ENCODE assay signal across 12 mouse cellular contexts in genomic region chr7:30785721-30786546, GRCm38 (mm10). TPM values are rescaled to one million over a fixed set of nuclear protein-coding genes. Genes with fewer than 3 reads are reported as not detected.
A peak's percentile ranks its signal among the peaks of the same experiment; 100 is the strongest.
DNase-seq lines count a peak whose midpoint lies in the region; ATAC-seq lines count a peak whose summit lies in the region.
"Had no signal": no experiment of that assay in that cellular context is flagged by ENCODE, and none has a peak within 500 bp of the region (broad histone marks: within the 10 kb centered on the region; RNA-seq: fewer than 3 reads in every experiment).

No protein-coding gene starts in this region.

- ATAC-seq in hindbrain, embryonic 11.5 days (ENCODE audit: low FRiP score): peak; percentile 54
- ATAC-seq in forebrain, embryonic 14.5 days: peak; percentile 72
- ATAC-seq in neural tube, embryonic 14.5 days (ENCODE audit: low read depth): peak; percentile 95

- 70% methylated on average over 13 of the region's 13 CpGs for WGBS in hindbrain, embryonic 11.5 days
- WGBS in hindbrain, embryonic 10.5 days: 74% methylated on average over 13 of the region's 13 CpGs
- WGBS in forebrain, embryonic 14.5 days: 34% methylated on average over 13 of the region's 13 CpGs
- 37% methylated on average over 13 of the region's 13 CpGs for WGBS in neural tube, embryonic 14.5 days

- H3K4me1 ChIP-seq in hindbrain, embryonic 11.5 days (replicated peaks; ENCODE audit: control insufficient read depth, insufficient read depth, low read length): no peaks in the 10 kb centered on the region
- 0 out of 2 replicates have a peak, but pooled peaks cover 2% of the 10 kb centered on the region for H3K4me1 ChIP-seq in hindbrain, embryonic 10.5 days (replicated peaks)
- H3K4me1 ChIP-seq in forebrain, embryonic 14.5 days (ENCODE audit: control insufficient read depth, insufficient read depth, low read length): peaks cover 5% of the 10 kb centered on the region; the same call in 1 of the 2 replicates
- no peaks in the 10 kb centered on the region; the same call in 1 of the 2 replicates for H3K4me1 ChIP-seq in neural tube, embryonic 14.5 days (ENCODE audit: control insufficient read depth, insufficient read depth, low read length)
- H3K4me1 ChIP-seq: heart, embryonic 15.5 days; liver, embryonic 15.5 days had no signal

- no peaks in the 10 kb centered on the region for H3K9me3 ChIP-seq in hindbrain, embryonic 11.5 days (ENCODE audit: control insufficient read depth, low read length)
- no peaks in the 10 kb centered on the region for H3K9me3 ChIP-seq in hindbrain, embryonic 10.5 days
- no peaks in the 10 kb centered on the region for H3K9me3 ChIP-seq in forebrain, embryonic 14.5 days (replicated peaks; ENCODE audit: control insufficient read depth, low read length)
- no peaks in the 10 kb centered on the region for H3K9me3 ChIP-seq in neural tube, embryonic 14.5 days (ENCODE audit: control insufficient read depth, low read length)
- H3K9me3 ChIP-seq: heart, embryonic 15.5 days; liver, embryonic 15.5 days had no signal

- no peak overlapping the region for H3K9ac ChIP-seq in hindbrain, embryonic 11.5 days (ENCODE audit: low read depth, low read length)
- no peak overlapping the region for H3K9ac ChIP-seq in forebrain, embryonic 14.5 days (ENCODE audit: low read length)
- no peak overlapping the region for H3K9ac ChIP-seq in neural tube, embryonic 14.5 days (replicated peaks; ENCODE audit: low read depth, low read length)
- H3K9ac ChIP-seq: heart, embryonic 15.5 days; liver, embryonic 15.5 days had no signal

- H3K27ac ChIP-seq in hindbrain, embryonic 11.5 days (ENCODE audit: low read depth, low read length): no peak overlapping the region
- H3K27ac ChIP-seq in hindbrain, embryonic 10.5 days: no peak overlapping the region
- H3K27ac ChIP-seq in forebrain, embryonic 14.5 days (ENCODE audit: low read depth, low read length): no peak overlapping the region; the same call in 1 of the 2 replicates
- peak overlapping the region; percentile 49; the same call in 1 of the 2 replicates for H3K27ac ChIP-seq in neural tube, embryonic 14.5 days (ENCODE audit: low read depth, low read length)
- H3K27ac ChIP-seq: heart, embryonic 15.5 days; liver, embryonic 15.5 days had no signal

- DNase-seq in hindbrain, embryonic 11.5 days (ENCODE audit: low spot score): no peak
- DNase-seq in hindbrain, embryonic 10.5 days (ENCODE audit: low spot score): no peak
- DNase-seq in forebrain, embryonic 14.5 days (ENCODE audit: low spot score): peak; percentile 73
- DNase-seq in layer of hippocampus, adult 8-10 months (ENCODE audit: low spot score in 2 of 2): peak; percentile 52 to 57
- no peak for DNase-seq in lung, postnatal 4 days
- DNase-seq in gastrocnemius, postnatal 25 days: no peak
- no peak for DNase-seq in testis, postnatal 14 days (ENCODE audit: low spot score)
- DNase-seq: kidney, adult 18-20 months had no signal

- H3K36me3 ChIP-seq in hindbrain, embryonic 11.5 days (ENCODE audit: control insufficient read depth, insufficient read depth, low read length): no peaks in the 10 kb centered on the region
- H3K36me3 ChIP-seq in hindbrain, embryonic 10.5 days: no peaks in the 10 kb centered on the region
- no peaks in the 10 kb centered on the region for H3K36me3 ChIP-seq in forebrain, embryonic 14.5 days (ENCODE audit: control insufficient read depth, insufficient read depth, low read length)
- H3K36me3 ChIP-seq in neural tube, embryonic 14.5 days (ENCODE audit: control insufficient read depth, insufficient read depth, low read length): no peaks in the 10 kb centered on the region
- H3K36me3 ChIP-seq: heart, embryonic 15.5 days; liver, embryonic 15.5 days had no signal

- no peaks in the 10 kb centered on the region for H3K27me3 ChIP-seq in hindbrain, embryonic 11.5 days (ENCODE audit: control insufficient read depth, insufficient read depth, low read length)
- H3K27me3 ChIP-seq in hindbrain, embryonic 10.5 days (ENCODE audit: insufficient read depth, poor library complexity, severe bottlenecking): no peaks in the 10 kb centered on the region
- H3K27me3 ChIP-seq in forebrain, embryonic 14.5 days (replicated peaks; ENCODE audit: control insufficient read depth, insufficient read depth, low read length): no peaks in the 10 kb centered on the region
- H3K27me3 ChIP-seq in neural tube, embryonic 14.5 days (ENCODE audit: control insufficient read depth, insufficient read depth, low read length): no peaks in the 10 kb centered on the region
- H3K27me3 ChIP-seq: liver, embryonic 15.5 days had no signal

- H3K4me3 ChIP-seq in hindbrain, embryonic 11.5 days (ENCODE audit: low read depth, low read length): no peak overlapping the region
- no peak overlapping the region for H3K4me3 ChIP-seq in hindbrain, embryonic 10.5 days
- no peak overlapping the region for H3K4me3 ChIP-seq in forebrain, embryonic 14.5 days (ENCODE audit: low read depth, low read length)
- H3K4me3 ChIP-seq in neural tube, embryonic 14.5 days (ENCODE audit: low read depth, low read length): no peak overlapping the region
- H3K4me3 ChIP-seq: heart, embryonic 15.5 days; liver, embryonic 15.5 days had no signal

- H3K4me2 ChIP-seq in hindbrain, embryonic 11.5 days (replicated peaks; ENCODE audit: low read depth, low read length): no peak overlapping the region
- no peak overlapping the region for H3K4me2 ChIP-seq in forebrain, embryonic 14.5 days (ENCODE audit: low read length)
- no peak overlapping the region for H3K4me2 ChIP-seq in neural tube, embryonic 14.5 days (ENCODE audit: low read depth, low read length)
- H3K4me2 ChIP-seq: heart, embryonic 15.5 days; liver, embryonic 15.5 days had no signal

RNA-seq across cellular contexts. Expression of gene Krtdap, which starts 1.8 kb away (rescaled TPM):
- not detected in 2 replicates for polyA plus RNA-seq in hindbrain, embryonic 11.5 days (2014; fragmentation: Nextera tagmentation; extraction: Ambion mirVana)
- not detected in 2 replicates for polyA plus RNA-seq in hindbrain, embryonic 10.5 days (2016; fragmentation: Nextera tagmentation; extraction: Ambion mirVana)
- 1.1 TPM in 1 of 2 replicates, not detected in the other for polyA plus RNA-seq in forebrain, embryonic 14.5 days (2014; fragmentation: Nextera tagmentation; extraction: Ambion mirVana)
- not detected for total RNA-seq in layer of hippocampus, adult 8-10 months (2022)
- 0.88 TPM in 1 of 2 replicates, not detected in the other for polyA plus RNA-seq in neural tube, embryonic 14.5 days (2014; fragmentation: Nextera tagmentation; extraction: Ambion mirVana)
- 1 to 10 TPM in 1 of 2 experiments, under 1 TPM in 1; 0.97 to 2.8 TPM for total RNA-seq in gastrocnemius, postnatal 25 days (2021)
- polyA plus RNA-seq: C2C12 had no signal

RNA-seq across cellular contexts. Expression of gene Dmkn, which starts 22.4 kb away (rescaled TPM):
- polyA plus RNA-seq in hindbrain, embryonic 11.5 days (2014; fragmentation: Nextera tagmentation; extraction: Ambion mirVana): 0.34 and 0.73 TPM in 2 replicates
- polyA plus RNA-seq in hindbrain, embryonic 10.5 days (2016; fragmentation: Nextera tagmentation; extraction: Ambion mirVana): 0.59 TPM in 1 of 2 replicates, not detected in the other
- 0.74 and 0.88 TPM in 2 replicates for polyA plus RNA-seq in forebrain, embryonic 14.5 days (2014; fragmentation: Nextera tagmentation; extraction: Ambion mirVana)
- 1 to 10 TPM in 1 of 4 experiments, under 1 TPM in 2, not detected in 1; 0.84 to 1.5 (median 0.95) TPM for total RNA-seq in layer of hippocampus, adult 8-10 months (2022)
- polyA plus RNA-seq in neural tube, embryonic 14.5 days (2014; fragmentation: Nextera tagmentation; extraction: Ambion mirVana): 0.73 and 2.3 TPM in 2 replicates
- under 1 TPM; 0.43 to 0.51 TPM for total RNA-seq in gastrocnemius, postnatal 25 days (2021)
- polyA plus RNA-seq: C2C12 had no signal

RNA-seq across cellular contexts. Expression of gene Sbsn, which starts 34.7 kb away (rescaled TPM):
- polyA plus RNA-seq in hindbrain, embryonic 11.5 days (2014; fragmentation: Nextera tagmentation; extraction: Ambion mirVana): 0.39 and 0.42 TPM in 2 replicates
- 0.72 and 0.93 TPM in 2 replicates for polyA plus RNA-seq in hindbrain, embryonic 10.5 days (2016; fragmentation: Nextera tagmentation; extraction: Ambion mirVana)
- 1.3 and 2.0 TPM in 2 replicates for polyA plus RNA-seq in forebrain, embryonic 14.5 days (2014; fragmentation: Nextera tagmentation; extraction: Ambion mirVana)
- 10 to 100 TPM in 1 of 4 experiments, 1 to 10 TPM in 3; 7.8 to 11.8 (median 8.4) TPM for total RNA-seq in layer of hippocampus, adult 8-10 months (2022)
- 1.7 and 2.0 TPM in 2 replicates for polyA plus RNA-seq in neural tube, embryonic 14.5 days (2014; fragmentation: Nextera tagmentation; extraction: Ambion mirVana)
- 1 to 10 TPM; 2.3 to 5.6 TPM for total RNA-seq in gastrocnemius, postnatal 25 days (2021)

RNA-seq across cellular contexts. Expression of gene Ffar2, which starts 37.6 kb away (rescaled TPM):
- 0.20 TPM in 1 of 2 replicates, not detected in the other for polyA plus RNA-seq in hindbrain, embryonic 11.5 days (2014; fragmentation: Nextera tagmentation; extraction: Ambion mirVana)
- polyA plus RNA-seq in hindbrain, embryonic 10.5 days (2016; fragmentation: Nextera tagmentation; extraction: Ambion mirVana): not detected in 2 replicates
- 0.11 and 0.46 TPM in 2 replicates for polyA plus RNA-seq in forebrain, embryonic 14.5 days (2014; fragmentation: Nextera tagmentation; extraction: Ambion mirVana)
- under 1 TPM in 1 of 4 experiments, not detected in 3; 0.20 TPM for total RNA-seq in layer of hippocampus, adult 8-10 months (2022)
- 0.24 and 0.35 TPM in 2 replicates for polyA plus RNA-seq in neural tube, embryonic 14.5 days (2014; fragmentation: Nextera tagmentation; extraction: Ambion mirVana)
- 1 to 10 TPM in 1 of 2 experiments, not detected in 1; 2.4 TPM for total RNA-seq in gastrocnemius, postnatal 25 days (2021)
- polyA plus RNA-seq: C2C12 had no signal

RNA-seq across cellular contexts. Expression of gene Gapdhs, which starts 42.5 kb away (rescaled TPM):
- 0.60 and 0.75 TPM in 2 replicates for polyA plus RNA-seq in hindbrain, embryonic 11.5 days (2014; fragmentation: Nextera tagmentation; extraction: Ambion mirVana)
- polyA plus RNA-seq in hindbrain, embryonic 10.5 days (2016; fragmentation: Nextera tagmentation; extraction: Ambion mirVana): 0.26 and 0.69 TPM in 2 replicates
- 0.57 and 0.59 TPM in 2 replicates for polyA plus RNA-seq in forebrain, embryonic 14.5 days (2014; fragmentation: Nextera tagmentation; extraction: Ambion mirVana)
- total RNA-seq in layer of hippocampus, adult 8-10 months (2022): not detected
- 0.90 and 1.2 TPM in 2 replicates for polyA plus RNA-seq in neural tube, embryonic 14.5 days (2014; fragmentation: Nextera tagmentation; extraction: Ambion mirVana)
- not detected for total RNA-seq in gastrocnemius, postnatal 25 days (2021)
- polyA plus RNA-seq: C2C12; heart, embryonic 15.5 days; liver, embryonic 15.5 days had no signal

Comparison
In these comparisons a context has a peak if more than half of its experiments do, and no peak if none do; other contexts are left out.
1. DNase-seq: peak in forebrain, embryonic 14.5 days (single experiment) and layer of hippocampus, adult 8-10 months (2 of 2); none in hindbrain, embryonic 11.5 days (single experiment), hindbrain, embryonic 10.5 days (single experiment), lung, postnatal 4 days (0 of 2), gastrocnemius, postnatal 25 days (single experiment) and testis, postnatal 14 days (single experiment).
2. Peak in every context shown above with its lines, with median percentiles within 50 percentile points of each other: ATAC-seq.